Mouse (Mus musculus) adrenal gland, adult (tissue): ENCODE measurements around the gene Ttll4.

ENCODE experiments used
- DNase-seq, 2 experiments: peaks; one replicate each; pipeline ENCODE4 v3.0.0; 2022 to 2023; ENCODE audit warnings: low spot score in 1 of 2; ENCODE audit not compliant: inconsistent age in 2 of 2

Ttll4 gene

GRCm38 (mm10) chr1:74661448-74662195 is at the start of gene Ttll4:
Gene Ttll4 (plus strand): TSS chr1:74661745.
- peak; percentile 97 to 98 for DNase-seq

- no peak for DNase-seq
Observed at GRCm38 (mm10) chr1:74624183-74624582, 37.4 kb upstream of the Ttll4 start.

GRCm38 (mm10) chr1:74626076-74626475 is 35.5 kb upstream of the Ttll4 start:
- no peak for DNase-seq

GRCm38 (mm10) chr1:74628001-74628400 is 33.5 kb upstream of the Ttll4 start:
- no peak for DNase-seq

- DNase-seq = no peak
Observed at GRCm38 (mm10) chr1:74632734-74633133, 28.8 kb upstream of the Ttll4 start.

- DNase-seq = no peak
Observed at GRCm38 (mm10) chr1:74643524-74643923, 18.0 kb upstream of the Ttll4 start.

GRCm38 (mm10) chr1:74643926-74644325 is 17.6 kb upstream of the Ttll4 start:
- DNase-seq = peak in 1 of 2 experiments; percentile 40

GRCm38 (mm10) chr1:74662253-74662865 is 814 bp downstream of the Ttll4 start:
- peak in 1 of 2 experiments; percentile 58 for DNase-seq

GRCm38 (mm10) chr1:74665153-74665552 is 3.6 kb downstream of the Ttll4 start:
- DNase-seq = no peak

- DNase-seq = peak in 1 of 2 experiments; percentile 71
Observed at GRCm38 (mm10) chr1:74668371-74668770, 6.8 kb downstream of the Ttll4 start.

- peak in 1 of 2 experiments; percentile 35 for DNase-seq
Observed at GRCm38 (mm10) chr1:74672731-74673130, 11.2 kb downstream of the Ttll4 start.

GRCm38 (mm10) chr1:74676863-74677262 is 15.3 kb downstream of the Ttll4 start:
- no peak for DNase-seq

- no peak for DNase-seq
Observed at GRCm38 (mm10) chr1:74677843-74678242, 16.3 kb downstream of the Ttll4 start.

- DNase-seq = no peak
Observed at GRCm38 (mm10) chr1:74687131-74687530, 25.6 kb downstream of the Ttll4 start.

GRCm38 (mm10) chr1:74693891-74694583 is 32.5 kb downstream of the Ttll4 start:
- no peak for DNase-seq

- no peak for DNase-seq
Observed at GRCm38 (mm10) chr1:74695836-74696235, 34.3 kb downstream of the Ttll4 start.

GRCm38 (mm10) chr1:74697416-74697815 is 35.9 kb downstream of the Ttll4 start:
- no peak for DNase-seq

- DNase-seq = no peak
Observed at GRCm38 (mm10) chr1:74698353-74698752, 36.8 kb downstream of the Ttll4 start.

GRCm38 (mm10) chr1:74698791-74699190 is 37.2 kb downstream of the Ttll4 start:
- peak; percentile 75 to 92 for DNase-seq

- no peak for DNase-seq
Observed at GRCm38 (mm10) chr1:74702142-74702553, 40.6 kb downstream of the Ttll4 start.

- no peak for DNase-seq
Observed at GRCm38 (mm10) chr1:74704156-74704555, 42.6 kb downstream of the Ttll4 start.

GRCm38 (mm10) chr1:74705016-74705415 is 43.5 kb downstream of the Ttll4 start:
- no peak for DNase-seq
